Mouse (Mus musculus) forebrain, embryonic 14.5 days (tissue): ENCODE measurements around the gene Lgr6. TPM values are rescaled to one million over a fixed set of nuclear protein-coding genes. Genes with fewer than 3 reads are reported as not detected.

Source experiments
- ATAC-seq: fragments of 200-750 bp; cut with Nextera tagmentation; 2 replicates; pipeline ENCODE4 v1.8.0; 2017; ENCODE audit warnings: mild to moderate bottlenecking, moderate library complexity
- DNase-seq: peaks from one replicate; pipeline ENCODE4 v3.0.0-alpha.2; 2015; ENCODE audit warnings: low spot score
- H3K27ac ChIP-seq: fragments of 300-500 bp; sonication (generic); 2 replicates; pipeline ENCODE4 v1.5.1; 2014; ENCODE audit warnings: low read depth, mild to moderate bottlenecking, control low read depth, low read length, moderate library complexity
- H3K27me3 ChIP-seq: fragments of 300-500 bp; sonication (generic); replicated peaks from 2 replicates; pipeline ENCODE4 v1.6.1; 2014; ENCODE audit warnings: low read length, control low read depth, mixed read lengths; ENCODE audit not compliant: control insufficient read depth, insufficient read depth
- H3K36me3 ChIP-seq: fragments of 300-500 bp; sonication (generic); 2 replicates; pipeline ENCODE4 v1.6.1; 2014; ENCODE audit warnings: low read length, control low read depth; ENCODE audit not compliant: control insufficient read depth, insufficient read depth
- H3K4me1 ChIP-seq: fragments of 300-500 bp; sonication (generic); 2 replicates; pipeline ENCODE4 v1.6.1; 2014; ENCODE audit warnings: antibody characterized with exemption, low read length, control low read depth; ENCODE audit not compliant: control insufficient read depth, insufficient read depth
- H3K4me2 ChIP-seq: fragments of 300-500 bp; sonication (generic); 2 replicates; pipeline ENCODE4 v1.6.1; 2014; ENCODE audit warnings: mild to moderate bottlenecking, control low read depth, low read length
- H3K4me3 ChIP-seq: fragments of 300-500 bp; sonication (generic); 2 replicates; pipeline ENCODE4 v1.5.1; 2014; ENCODE audit warnings: low read depth, low read length, control low read depth
- H3K9ac ChIP-seq: fragments of 300-500 bp; sonication (generic); 2 replicates; pipeline ENCODE4 v1.6.1; 2014; ENCODE audit warnings: mild to moderate bottlenecking, low read length, control low read depth, moderate library complexity
- H3K9me3 ChIP-seq: fragments of 300-500 bp; sonication (generic); replicated peaks from 2 replicates; pipeline ENCODE4 v1.6.1; 2016; ENCODE audit warnings: low read length, control low read depth, mixed read lengths; ENCODE audit not compliant: control insufficient read depth
- WGBS: fragments of 180-500 bp; shearing (Covaris S2); extraction: QIAGEN DNeasy Blood & Tissue Kit; methylation state at CpG from one replicate; pipeline ENCODE4 v1.1.7; 2014; 5-methylcytosine and 5-hydroxymethylcytosine counted together
- polyA plus RNA-seq: library from polyadenylated mRNA; unstranded; fragments of >200 nt; fragmentation: Nextera tagmentation; extraction: Ambion mirVana; gene quantifications from 2 replicates; pipeline ENCODE4 v1.2.1, GENCODE M21; 2014

Gene Lgr6
- polyA plus RNA-seq, 1 experiment from 2014 or later = 0.48 TPM

- H3K4me1 ChIP-seq = peaks cover 6% of the 10 kb centered on the region
- no peak overlapping the region for H3K9ac ChIP-seq
- H3K27ac ChIP-seq = no peak overlapping the region
- ATAC-seq (no peak), DNase-seq (no peak)
- no peak overlapping the region for H3K4me2 ChIP-seq
- no peak overlapping the region for H3K4me3 ChIP-seq
- H3K9me3 ChIP-seq = no peaks in the 10 kb centered on the region
- WGBS = 57% methylated on average over 7 of the region's 7 CpGs
- no peaks in the 10 kb centered on the region for H3K27me3 ChIP-seq
- no peaks in the 10 kb centered on the region; the same call in 1 of the 2 replicates for H3K36me3 ChIP-seq
Measured at GRCm38 (mm10) chr1:134960634-134961033, 144.4 kb downstream of the Lgr6 start.

- Histone ChIP-seq H3K9ac (peak within 1 kb of the TSS; percentile 89), H3K27me3 (no peaks in the 10 kb centered on the region), H3K4me1 (peaks cover 5% of the 10 kb centered on the region; the same call in 1 of the 2 replicates), H3K36me3 (no peaks in the 10 kb centered on the region), H3K4me2 (peak within 1 kb of the TSS; percentile 79), H3K4me3 (peak within 1 kb of the TSS; percentile 77), H3K9me3 (no peaks in the 10 kb centered on the region), H3K27ac (peak within 1 kb of the TSS; percentile 95)
- DNase-seq (peak; percentile 99), ATAC-seq (peak; percentile 99)
- WGBS = under 1% methylated on average over 39 of the region's 39 CpGs
Measured at GRCm38 (mm10) chr1:134955637-134956176, 149.4 kb downstream of the Lgr6 start, which contains the start of gene Ppp1r12b. Ppp1r12b (minus strand) TSS chr1:134955942.

- H3K9ac ChIP-seq = peak overlapping the region; percentile 89
Measured at GRCm38 (mm10) chr1:134955050-134955636, 149.9 kb downstream of the Lgr6 start.

GRCm38 (mm10) chr1:134949946-134950345 is 155.1 kb downstream of the Lgr6 start:
- no peak overlapping the region for H3K4me2 ChIP-seq
- DNase-seq = no peak
- no peak overlapping the region for H3K27ac ChIP-seq
- WGBS = 81% methylated on average over 3 of the region's 3 CpGs
- H3K9me3 ChIP-seq = no peaks in the 10 kb centered on the region
- no peak for ATAC-seq
- H3K4me3 ChIP-seq = no peak overlapping the region
- H3K4me1 ChIP-seq = peaks cover 5% of the 10 kb centered on the region; the same call in 1 of the 2 replicates
- no peaks in the 10 kb centered on the region for H3K36me3 ChIP-seq
- no peaks in the 10 kb centered on the region for H3K27me3 ChIP-seq
- H3K9ac ChIP-seq = no peak overlapping the region

More at GRCm38 (mm10) chr1:134955050-134955636, 149.9 kb downstream of the Lgr6 start:
- Histone ChIP-seq H3K27me3 (no peaks in the 10 kb centered on the region), H3K4me1 (peaks cover 5% of the 10 kb centered on the region; the same call in 1 of the 2 replicates), H3K4me3 (peak overlapping the region; percentile 77), H3K4me2 (peak overlapping the region; percentile 79), H3K9me3 (no peaks in the 10 kb centered on the region), H3K36me3 (no peaks in the 10 kb centered on the region), H3K27ac (peak overlapping the region; percentile 95)
- WGBS = 4% methylated on average over 16 of the region's 16 CpGs
- DNase-seq (no peak), ATAC-seq (no peak)

GRCm38 (mm10) chr1:134947590-134947989 is 157.5 kb downstream of the Lgr6 start:
- DNase-seq (no peak), ATAC-seq (no peak)
- Histone ChIP-seq H3K4me1 (no peaks in the 10 kb centered on the region), H3K4me2 (no peak overlapping the region), H3K36me3 (no peaks in the 10 kb centered on the region), H3K27me3 (no peaks in the 10 kb centered on the region), H3K27ac (no peak overlapping the region), H3K9ac (no peak overlapping the region), H3K4me3 (no peak overlapping the region), H3K9me3 (no peaks in the 10 kb centered on the region)
- WGBS = 86% methylated on average over 7 of the region's 7 CpGs

- no peaks in the 10 kb centered on the region for H3K4me1 ChIP-seq
- no peak overlapping the region for H3K27ac ChIP-seq
- no peak overlapping the region for H3K4me2 ChIP-seq
- 88% methylated on average over 2 of the region's 2 CpGs for WGBS
- no peaks in the 10 kb centered on the region for H3K36me3 ChIP-seq
- H3K9me3 ChIP-seq = no peaks in the 10 kb centered on the region
- ATAC-seq (no peak), DNase-seq (no peak)
- no peak overlapping the region for H3K4me3 ChIP-seq
- H3K27me3 ChIP-seq = no peaks in the 10 kb centered on the region
- no peak overlapping the region for H3K9ac ChIP-seq
Measured at GRCm38 (mm10) chr1:134942898-134943297, 162.2 kb downstream of the Lgr6 start.

GRCm38 (mm10) chr1:134940863-134941262 is 164.2 kb downstream of the Lgr6 start:
- Histone ChIP-seq H3K36me3 (no peaks in the 10 kb centered on the region), H3K4me2 (no peak overlapping the region), H3K9ac (no peak overlapping the region), H3K4me1 (no peaks in the 10 kb centered on the region), H3K27ac (no peak overlapping the region), H3K27me3 (no peaks in the 10 kb centered on the region), H3K9me3 (no peaks in the 10 kb centered on the region), H3K4me3 (no peak overlapping the region)
- no peak for DNase-seq
- WGBS = 66% methylated on average over 4 of the region's 4 CpGs
- ATAC-seq = no peak

- Histone ChIP-seq H3K4me1 (no peaks in the 10 kb centered on the region), H3K4me2 (no peak overlapping the region), H3K4me3 (no peak overlapping the region), H3K9me3 (no peaks in the 10 kb centered on the region), H3K27me3 (no peaks in the 10 kb centered on the region), H3K27ac (no peak overlapping the region), H3K9ac (no peak overlapping the region), H3K36me3 (no peaks in the 10 kb centered on the region)
- 86% methylated on average over 1 of the region's 1 CpGs for WGBS
- DNase-seq = no peak
- ATAC-seq = no peak
Measured at GRCm38 (mm10) chr1:134938233-134938632, 166.8 kb downstream of the Lgr6 start.

GRCm38 (mm10) chr1:134936335-134936734 is 168.7 kb downstream of the Lgr6 start:
- no peaks in the 10 kb centered on the region for H3K27me3 ChIP-seq
- 92% methylated on average over 6 of the region's 6 CpGs for WGBS
- H3K36me3 ChIP-seq = no peaks in the 10 kb centered on the region
- no peak overlapping the region for H3K4me3 ChIP-seq
- no peak for DNase-seq
- no peak overlapping the region for H3K4me2 ChIP-seq
- no peak overlapping the region for H3K27ac ChIP-seq
- no peaks in the 10 kb centered on the region for H3K9me3 ChIP-seq
- H3K9ac ChIP-seq = no peak overlapping the region
- H3K4me1 ChIP-seq = no peaks in the 10 kb centered on the region
- no peak for ATAC-seq
